Mouse (Mus musculus): ENCODE data around the gene Rsbn1. TPM values are rescaled to one million over a fixed set of nuclear protein-coding genes. Genes with fewer than 3 reads are reported as not detected.
A peak's percentile ranks its signal among the peaks of the same experiment; 100 is the strongest.

Gene Rsbn1
- polyA plus RNA-seq, 1 experiment, result not detected

- WGBS, result 90% methylated on average over 1 of the region's 1 CpGs
- no peak for TF ChIP-seq POLR2A (IDR thresholded peaks at IDR 0.05; ENCODE audit: insufficient read depth, low read depth, low read length)
- no peak for TF ChIP-seq CTCF (IDR thresholded peaks at IDR 0.05; ENCODE audit: insufficient read depth, low read depth, low read length)
- H3K4me1 ChIP-seq (ENCODE audit: control insufficient read depth, insufficient read depth, low read length), result no peaks in the 10 kb centered on the region
- no peak overlapping the region for H3K4me3 ChIP-seq (ENCODE audit: insufficient read depth, low read depth, low read length)
- no peak overlapping the region for H3K27ac ChIP-seq (ENCODE audit: insufficient read depth, low read depth, low read length)
These were observed 9.2 kb upstream of the Rsbn1 start for GRCm38 (mm10) chr3:103904705-103905104.

- H3K4me1 ChIP-seq (ENCODE audit: control insufficient read depth, insufficient read depth, low read length), result no peaks in the 10 kb centered on the region
- H3K4me3 ChIP-seq (ENCODE audit: insufficient read depth, low read depth, low read length), result no peak overlapping the region
- no peak for TF ChIP-seq POLR2A (IDR thresholded peaks at IDR 0.05; ENCODE audit: insufficient read depth, low read depth, low read length)
- no peak for TF ChIP-seq CTCF (IDR thresholded peaks at IDR 0.05; ENCODE audit: insufficient read depth, low read depth, low read length)
- WGBS, result 84% methylated on average over 5 of the region's 5 CpGs
- H3K27ac ChIP-seq (ENCODE audit: insufficient read depth, low read depth, low read length), result no peak overlapping the region
These were observed 6.4 kb upstream of the Rsbn1 start for GRCm38 (mm10) chr3:103907335-103908030.

GRCm38 (mm10) chr3:103908781-103909180, 5.1 kb upstream of the Rsbn1 start:
- TF ChIP-seq POLR2A (IDR thresholded peaks at IDR 0.05; ENCODE audit: insufficient read depth, low read depth, low read length) (no peak), CTCF (IDR thresholded peaks at IDR 0.05; ENCODE audit: insufficient read depth, low read depth, low read length) (no peak)
- no peak overlapping the region for H3K27ac ChIP-seq (ENCODE audit: insufficient read depth, low read depth, low read length)
- H3K4me3 ChIP-seq (ENCODE audit: insufficient read depth, low read depth, low read length), result no peak overlapping the region
- 77% methylated on average over 2 of the region's 2 CpGs for WGBS
- no peaks in the 10 kb centered on the region for H3K4me1 ChIP-seq (ENCODE audit: control insufficient read depth, insufficient read depth, low read length)

GRCm38 (mm10) chr3:103913451-103913961, 414 bp upstream of the Rsbn1 start:
- Histone ChIP-seq H3K4me1 (ENCODE audit: control insufficient read depth, insufficient read depth, low read length) (no peaks in the 10 kb centered on the region), H3K27ac (ENCODE audit: insufficient read depth, low read depth, low read length) (peak overlapping the region; percentile 17; the same call in 1 of the 2 replicates), H3K4me3 (ENCODE audit: insufficient read depth, low read depth, low read length) (peak overlapping the region; percentile 99)
- TF ChIP-seq CTCF (IDR thresholded peaks at IDR 0.05; ENCODE audit: insufficient read depth, low read depth, low read length) (no peak), POLR2A (IDR thresholded peaks at IDR 0.05; ENCODE audit: insufficient read depth, low read depth, low read length) (no peak)
- 4% methylated on average over 11 of the region's 11 CpGs for WGBS

GRCm38 (mm10) chr3:103914732-103915508, 1.0 kb downstream of the Rsbn1 start:
- TF ChIP-seq CTCF (IDR thresholded peaks at IDR 0.05; ENCODE audit: insufficient read depth, low read depth, low read length) (no peak), POLR2A (IDR thresholded peaks at IDR 0.05; ENCODE audit: insufficient read depth, low read depth, low read length) (no peak)
- peak overlapping the region; percentile 71 for H3K27ac ChIP-seq (ENCODE audit: insufficient read depth, low read depth, low read length)
- no peaks in the 10 kb centered on the region for H3K4me1 ChIP-seq (ENCODE audit: control insufficient read depth, insufficient read depth, low read length)
- peak overlapping the region; percentile 99 for H3K4me3 ChIP-seq (ENCODE audit: insufficient read depth, low read depth, low read length)
- under 1% methylated on average over 60 of the region's 60 CpGs for WGBS

- WGBS, result 1% methylated on average over 7 of the region's 7 CpGs
- Histone ChIP-seq H3K27ac (ENCODE audit: insufficient read depth, low read depth, low read length) (peak overlapping the region; percentile 71; the same call in 1 of the 2 replicates), H3K4me1 (ENCODE audit: control insufficient read depth, insufficient read depth, low read length) (no peaks in the 10 kb centered on the region), H3K4me3 (ENCODE audit: insufficient read depth, low read depth, low read length) (peak overlapping the region; percentile 99)
- TF ChIP-seq POLR2A (IDR thresholded peaks at IDR 0.05; ENCODE audit: insufficient read depth, low read depth, low read length), result no peak
- TF ChIP-seq CTCF (IDR thresholded peaks at IDR 0.05; ENCODE audit: insufficient read depth, low read depth, low read length), result no peak
These were observed 1.6 kb downstream of the Rsbn1 start for GRCm38 (mm10) chr3:103915509-103915896.

- Histone ChIP-seq H3K4me1 (ENCODE audit: control insufficient read depth, insufficient read depth, low read length) (no peaks in the 10 kb centered on the region), H3K27ac (ENCODE audit: insufficient read depth, low read depth, low read length) (no peak overlapping the region), H3K4me3 (ENCODE audit: insufficient read depth, low read depth, low read length) (0 out of 2 replicates have a peak overlapping the region, but pooled peaks have one; percentile 18)
- no peak for TF ChIP-seq CTCF (IDR thresholded peaks at IDR 0.05; ENCODE audit: insufficient read depth, low read depth, low read length)
- no peak for TF ChIP-seq POLR2A (IDR thresholded peaks at IDR 0.05; ENCODE audit: insufficient read depth, low read depth, low read length)
- WGBS, result 18% methylated on average over 5 of the region's 5 CpGs
These were observed 2.4 kb downstream of the Rsbn1 start for GRCm38 (mm10) chr3:103916205-103916838.

GRCm38 (mm10) chr3:103916839-103917237, 2.9 kb downstream of the Rsbn1 start:
- 52% methylated on average over 3 of the region's 3 CpGs for WGBS
- no peaks in the 10 kb centered on the region for H3K4me1 ChIP-seq (ENCODE audit: control insufficient read depth, insufficient read depth, low read length)
- no peak overlapping the region for H3K27ac ChIP-seq (ENCODE audit: insufficient read depth, low read depth, low read length)
- H3K4me3 ChIP-seq (ENCODE audit: insufficient read depth, low read depth, low read length), result no peak overlapping the region
- no peak for TF ChIP-seq CTCF (IDR thresholded peaks at IDR 0.05; ENCODE audit: insufficient read depth, low read depth, low read length)

- no peak overlapping the region for H3K4me3 ChIP-seq (ENCODE audit: insufficient read depth, low read depth, low read length)
- TF ChIP-seq CTCF (IDR thresholded peaks at IDR 0.05; ENCODE audit: insufficient read depth, low read depth, low read length), result no peak
- no peak for TF ChIP-seq POLR2A (IDR thresholded peaks at IDR 0.05; ENCODE audit: insufficient read depth, low read depth, low read length)
- H3K4me1 ChIP-seq (ENCODE audit: control insufficient read depth, insufficient read depth, low read length), result no peaks in the 10 kb centered on the region
- H3K27ac ChIP-seq (ENCODE audit: insufficient read depth, low read depth, low read length), result no peak overlapping the region
- 96% methylated on average over 1 of the region's 1 CpGs for WGBS
These were observed 6.2 kb downstream of the Rsbn1 start for GRCm38 (mm10) chr3:103920094-103920493.

Data from olfactory bulb, adult 2 months (tissue).